Mouse (Mus musculus): Measurements from ENCODE around the gene Atp6v0e.

- no peak for TF ChIP-seq CTCF (IDR thresholded peaks at IDR 0.05; ENCODE audit: low read depth, low read length)
- TF ChIP-seq POLR2A (IDR thresholded peaks at IDR 0.05; ENCODE audit: insufficient read depth, low read length): no peak
- TF ChIP-seq EP300 (IDR thresholded peaks at IDR 0.05; ENCODE audit: insufficient read depth, low read depth, low read length): no peak
Observed at GRCm38 (mm10) chr17:26742581-26742980, 79.5 kb downstream of the Atp6v0e start.
